Mouse (Mus musculus): ENCODE measurements around the gene Wfdc12. TPM values are rescaled to one million over a fixed set of nuclear protein-coding genes. Genes with fewer than 3 reads are reported as not detected.

The Wfdc12 gene
- total and polyA plus RNA-seq, 3 experiments = 2.3 to 10.5 TPM; not detected in 1

Other genes starting within 250 kb of the Wfdc12 start
- 100 to 1,000 TPM; 260 to 298 TPM for gene Ywhab, start 195.6 kb downstream of the Wfdc12 start, total RNA-seq (2021)
- 66.5 and 75.4 TPM in 2 replicates for gene Ywhab, start 195.6 kb downstream of the Wfdc12 start, polyA plus RNA-seq (2012; rRNA removed)
- 1 to 10 TPM; 1.4 to 2.6 TPM for gene Pabpc1l, start 165.2 kb downstream of the Wfdc12 start, total RNA-seq (2021)
- gene Pabpc1l, start 165.2 kb downstream of the Wfdc12 start, polyA plus RNA-seq (2012; rRNA removed) = 0.36 and 1.1 TPM in 2 replicates
- 10 to 100 TPM; 25.9 to 29.5 TPM for gene Stk4, start 120.3 kb downstream of the Wfdc12 start, total RNA-seq (2021)
- 5.5 and 6.4 TPM in 2 replicates for gene Stk4, start 120.3 kb downstream of the Wfdc12 start, polyA plus RNA-seq (2012; rRNA removed)
- gene Tomm34, start 119.4 kb downstream of the Wfdc12 start, total RNA-seq (2021) = 10 to 100 TPM; 35.1 to 59.8 TPM
- 66.0 and 72.2 TPM in 2 replicates for gene Tomm34, start 119.4 kb downstream of the Wfdc12 start, polyA plus RNA-seq (2012; rRNA removed)
- gene Kcns1, start 19.5 kb downstream of the Wfdc12 start, total RNA-seq (2021) = not detected
- not detected in 2 replicates for gene Kcns1, start 19.5 kb downstream of the Wfdc12 start, polyA plus RNA-seq (2012; rRNA removed)
- gene Wfdc5, start 7.9 kb downstream of the Wfdc12 start, total RNA-seq (2021) = not detected
- not detected in 2 replicates for gene Wfdc5, start 7.9 kb downstream of the Wfdc12 start, polyA plus RNA-seq (2012; rRNA removed)
- not detected for gene Wfdc15a, start 9.5 kb upstream of the Wfdc12 start, total RNA-seq (2021)
- gene Wfdc15a, start 9.5 kb upstream of the Wfdc12 start, polyA plus RNA-seq (2012; rRNA removed) = not detected in 2 replicates
- not detected for gene Wfdc15b, start 31.1 kb upstream of the Wfdc12 start, total RNA-seq (2021)
- gene Wfdc15b, start 31.1 kb upstream of the Wfdc12 start, polyA plus RNA-seq (2012; rRNA removed) = not detected in 2 replicates
- gene Svs2, start 47.9 kb upstream of the Wfdc12 start, total RNA-seq (2021) = not detected
- not detected in 2 replicates for gene Svs2, start 47.9 kb upstream of the Wfdc12 start, polyA plus RNA-seq (2012; rRNA removed)
- not detected for gene Svs3b, start 66.0 kb upstream of the Wfdc12 start, total RNA-seq (2021)
- not detected in 2 replicates for gene Svs3b, start 66.0 kb upstream of the Wfdc12 start, polyA plus RNA-seq (2012; rRNA removed)
- gene Svs4, start 87.9 kb upstream of the Wfdc12 start, total RNA-seq (2021) = not detected
- gene Svs4, start 87.9 kb upstream of the Wfdc12 start, polyA plus RNA-seq (2012; rRNA removed) = not detected in 2 replicates
- not detected for gene Svs3a, start 98.7 kb upstream of the Wfdc12 start, total RNA-seq (2021)
- gene Svs3a, start 98.7 kb upstream of the Wfdc12 start, polyA plus RNA-seq (2012; rRNA removed) = not detected in 2 replicates
- not detected for gene Svs6, start 126.1 kb upstream of the Wfdc12 start, total RNA-seq (2021)
- gene Svs6, start 126.1 kb upstream of the Wfdc12 start, polyA plus RNA-seq (2012; rRNA removed) = not detected in 2 replicates
- 1 to 10 TPM; 1.5 to 1.7 TPM for gene Svs5, start 142.1 kb upstream of the Wfdc12 start, total RNA-seq (2021)
- gene Svs5, start 142.1 kb upstream of the Wfdc12 start, polyA plus RNA-seq (2012; rRNA removed) = not detected in 2 replicates
- gene Slpi, start 198.5 kb upstream of the Wfdc12 start, total RNA-seq (2021) = 10 to 100 TPM; 19.3 to 36.0 TPM
- gene Slpi, start 198.5 kb upstream of the Wfdc12 start, polyA plus RNA-seq (2012; rRNA removed) = 5.7 and 8.5 TPM in 2 replicates
- not detected for gene Rbpjl, start 212.5 kb upstream of the Wfdc12 start, total RNA-seq (2021)
- gene Rbpjl, start 212.5 kb upstream of the Wfdc12 start, polyA plus RNA-seq (2012; rRNA removed) = not detected in 2 replicates
- gene Matn4, start 214.6 kb upstream of the Wfdc12 start, total RNA-seq (2021) = 1 to 10 TPM in 1 of 2 experiments, under 1 TPM in 1; 0.17 to 1.8 TPM
- gene Matn4, start 214.6 kb upstream of the Wfdc12 start, polyA plus RNA-seq (2012; rRNA removed) = 1.0 TPM in 2 replicates

All from adrenal gland, adult 2 months (tissue).